Mouse (Mus musculus) heart, postnatal 0 days (tissue): ENCODE data around the gene Rasd1.

Experiments
- CTCF ChIP-seq: IDR thresholded peaks from 2 replicates; pipeline ENCODE4 v1.5.1; 2016; ENCODE audit warnings: antibody characterized with exemption, control low read depth, low read depth
- EP300 ChIP-seq: IDR thresholded peaks from 2 replicates; pipeline ENCODE4 v1.6.1; 2016; ENCODE audit warnings: antibody characterized with exemption, low read depth

- TF ChIP-seq CTCF (no peak), EP300 (no peak)
Observed at GRCm38 (mm10) chr11:59966102-59966483, 1.3 kb upstream of the Rasd1 start.
